Mouse (Mus musculus) ES-E14 (cell line): ENCODE results near the gene Ranbp17. TPM values are rescaled to one million over a fixed set of nuclear protein-coding genes. Genes with fewer than 3 reads are reported as not detected.
A peak's percentile ranks its signal among the peaks of the same experiment; 100 is the strongest.

Experiments used
- DNase-seq: peaks from one replicate; pipeline ENCODE4 v3.0.0-alpha.2; 2013; ENCODE audit warnings: low read depth, low spot score
- H3K27ac ChIP-seq: 2 replicates; pipeline ENCODE4 v1.5.1; 2012; ENCODE audit warnings: low read depth, mild to moderate bottlenecking, low read length, moderate library complexity, mixed read lengths; ENCODE audit not compliant: poor library complexity, insufficient read depth, severe bottlenecking
- H3K36me3 ChIP-seq: 2 replicates; pipeline ENCODE4 v1.6.1; 2012; ENCODE audit warnings: mild to moderate bottlenecking, low read length, moderate library complexity, mixed read lengths; ENCODE audit not compliant: control insufficient read depth, poor library complexity, insufficient read depth, severe bottlenecking
- H3K4me1 ChIP-seq, 2 experiments: fragments of 150-350 bp in 1 of 2; sonication (generic) in 1 of 2; 2 replicates each; pipeline ENCODE4 v1.6.1; 2012; ENCODE audit warnings: low read length in 2 of 2, mild to moderate bottlenecking in 1 of 2, mixed read lengths in 1 of 2; ENCODE audit not compliant: control insufficient read depth in 2 of 2, insufficient read depth in 2 of 2, poor library complexity in 1 of 2
- H3K4me3 ChIP-seq, 2 experiments: fragments of 150-350 bp in 1 of 2; sonication (generic) in 1 of 2; 2 replicates each; pipeline ENCODE4 v1.5.1; 2012; ENCODE audit warnings: low read length in 2 of 2, low read depth in 1 of 2, mild to moderate bottlenecking in 1 of 2, mixed read lengths in 1 of 2; ENCODE audit not compliant: insufficient read depth in 1 of 2, poor library complexity in 1 of 2, severe bottlenecking in 1 of 2
- H3K9ac ChIP-seq: 2 replicates; pipeline ENCODE4 v1.6.1; 2012; ENCODE audit warnings: low read depth, mild to moderate bottlenecking, low read length, mixed read lengths; ENCODE audit not compliant: poor library complexity, insufficient read depth, severe bottlenecking
- H3K9me3 ChIP-seq: fragments of 150-350 bp; sonication (generic); 2 replicates; pipeline ENCODE4 v1.6.1; 2012; ENCODE audit warnings: low read depth, mild to moderate bottlenecking, low read length; ENCODE audit not compliant: control insufficient read depth, insufficient read depth
- CHD2 ChIP-seq: IDR thresholded peaks from 2 replicates; pipeline ENCODE4 v1.6.1; 2014; ENCODE audit warnings: mild to moderate bottlenecking, low read depth, low read length, inconsistent platforms
- HCFC1 ChIP-seq: IDR thresholded peaks from 2 replicates; pipeline ENCODE4 v1.6.1; 2012; ENCODE audit warnings: low read length, inconsistent platforms, borderline replicate concordance; ENCODE audit not compliant: insufficient read depth
- MAFK ChIP-seq: IDR thresholded peaks from 2 replicates; pipeline ENCODE4 v1.6.1; 2014; ENCODE audit warnings: mild to moderate bottlenecking, low read depth, low read length, inconsistent platforms; ENCODE audit not compliant: insufficient read depth
- ZC3H11A ChIP-seq: IDR thresholded peaks from 2 replicates; pipeline ENCODE4 v1.6.1; 2012; ENCODE audit warnings: low read depth, mild to moderate bottlenecking, inconsistent platforms, low read length, borderline replicate concordance
- ZNF384 ChIP-seq: IDR thresholded peaks from 2 replicates; pipeline ENCODE4 v1.6.1; 2012; ENCODE audit warnings: low read depth, low read length, inconsistent platforms
- in situ Hi-C, 2 experiments: fragments of 600-800 bp; cut with MboI; formaldehyde crosslinking; loops; one replicate each; pipeline ENCODE4 v1.15.1; 2025; ENCODE audit warnings: low sequenced_read_pairs in 2 of 2, inconsistent platforms in 1 of 2; ENCODE audit not compliant: unreplicated experiment in 2 of 2
- total RNA-seq: library from RNA; depleted of rRNA; stranded (reverse); fragments of 300-350 nt; gene quantifications from 2 replicates; pipeline ENCODE4 v1.2.3, GENCODE M21; 2012

Ranbp17 gene
- total RNA-seq, 1 experiment, result 42.4 TPM

- no peak for DNase-seq
- TF ChIP-seq ZNF384, result no peak
- TF ChIP-seq ZC3H11A, result no peak
- no peak for TF ChIP-seq CHD2
- TF ChIP-seq HCFC1, result no peak
- no peak for TF ChIP-seq MAFK
- H3K4me3 ChIP-seq, result no peak overlapping the region
- H3K9ac ChIP-seq, result no peak overlapping the region
- H3K9me3 ChIP-seq, result no peaks in the 10 kb centered on the region
- H3K27ac ChIP-seq, result no peak overlapping the region
- in situ Hi-C loops, result no loop called here
- H3K36me3 ChIP-seq, result no peaks in the 10 kb centered on the region
- peaks cover 2% of the 10 kb centered on the region in 2 experiments; a peak in 1 of 4 replicates for H3K4me1 ChIP-seq
These were observed 91.3 kb downstream of the Ranbp17 start for GRCm38 (mm10) chr11:33422226-33422625.

GRCm38 (mm10) chr11:33404651-33405050 is 108.9 kb downstream of the Ranbp17 start:
- TF ChIP-seq CHD2, result no peak
- no peak for TF ChIP-seq MAFK
- no peak for TF ChIP-seq ZC3H11A
- TF ChIP-seq HCFC1, result no peak
- TF ChIP-seq ZNF384, result no peak
- peaks cover 5% of the 10 kb centered on the region for H3K36me3 ChIP-seq
- no peak overlapping the region for H3K4me3 ChIP-seq
- DNase-seq, result no peak
- H3K27ac ChIP-seq, result no peak overlapping the region
- in situ Hi-C loops, result no loop called here
- H3K9me3 ChIP-seq, result no peaks in the 10 kb centered on the region
- peaks cover 0 to 3% of the 10 kb centered on the region in 2 experiments; a peak in 1 of 4 replicates for H3K4me1 ChIP-seq
- no peak overlapping the region for H3K9ac ChIP-seq

- no peak for DNase-seq
These were observed 114.2 kb downstream of the Ranbp17 start for GRCm38 (mm10) chr11:33399346-33399745.

GRCm38 (mm10) chr11:33398701-33399100 is 114.8 kb downstream of the Ranbp17 start:
- peaks cover 5% of the 10 kb centered on the region for H3K36me3 ChIP-seq
- no peak overlapping the region for H3K9ac ChIP-seq
- H3K4me3 ChIP-seq, result no peak overlapping the region
- no peak overlapping the region for H3K27ac ChIP-seq
- TF ChIP-seq MAFK, result no peak
- TF ChIP-seq HCFC1, result no peak
- no peak for TF ChIP-seq ZNF384
- 0 out of 4 replicates have a peak, but pooled peaks cover 0 to under 1% of the 10 kb centered on the region in 2 experiments for H3K4me1 ChIP-seq
- H3K9me3 ChIP-seq, result no peaks in the 10 kb centered on the region
- in situ Hi-C loops, result no loop called here
- no peak for DNase-seq

More at GRCm38 (mm10) chr11:33399346-33399745, 114.2 kb downstream of the Ranbp17 start:
- peaks cover 8% of the 10 kb centered on the region for H3K36me3 ChIP-seq
- no peaks in the 10 kb centered on the region for H3K9me3 ChIP-seq
- no peak overlapping the region for H3K9ac ChIP-seq
- H3K27ac ChIP-seq, result no peak overlapping the region
- in situ Hi-C loops, result no loop called here
- H3K4me3 ChIP-seq, result no peak overlapping the region
- H3K4me1 ChIP-seq, result peaks cover 0 to 3% of the 10 kb centered on the region in 2 experiments; a peak in 1 of 4 replicates
- TF ChIP-seq ZC3H11A, result no peak

- in situ Hi-C loops, result no loop called here
- Histone ChIP-seq H3K27ac (no peak overlapping the region), H3K9me3 (no peaks in the 10 kb centered on the region), H3K4me1 (no peaks in the 10 kb centered on the region), H3K9ac (no peak overlapping the region), H3K4me3 (no peak overlapping the region), H3K36me3 (peaks cover 5% of the 10 kb centered on the region; the same call in 1 of the 2 replicates)
- TF ChIP-seq CHD2 (no peak), ZC3H11A (no peak), MAFK (peak; percentile 68)
- DNase-seq, result no peak
These were observed 117.3 kb downstream of the Ranbp17 start for GRCm38 (mm10) chr11:33396275-33396674.
